Mouse (Mus musculus) G1E (cell line): ENCODE data around the gene Kcnk5.

Source experiments
- CTCF ChIP-seq: IDR thresholded peaks from 2 replicates; pipeline ENCODE4 v1.5.1; 2012; ENCODE audit warnings: low read depth, low read length, inconsistent platforms, mixed read lengths
- GATA1 ChIP-seq: IDR thresholded peaks from 2 replicates; pipeline ENCODE4 v1.6.1; 2012; ENCODE audit warnings: borderline replicate concordance, low read length, inconsistent platforms, mixed read lengths
- GATA2 ChIP-seq: IDR thresholded peaks from 2 replicates; pipeline ENCODE4 v1.6.1; 2012; ENCODE audit warnings: low read depth, low read length, inconsistent platforms, borderline replicate concordance
- POLR2AphosphoS5 ChIP-seq: IDR thresholded peaks from 2 replicates; pipeline ENCODE4 v1.6.1; 2012; ENCODE audit warnings: low read depth, low read length, inconsistent platforms; ENCODE audit not compliant: insufficient replicate concordance
- TAL1 ChIP-seq: conservative IDR thresholded peaks from 2 replicates; pipeline ENCODE4 v1.6.1; 2012; ENCODE audit warnings: low read depth, low read length, inconsistent platforms, mixed read lengths

- TF ChIP-seq CTCF (no peak), TAL1 (no peak), GATA1 (no peak), POLR2AphosphoS5 (no peak), GATA2 (no peak)
These were observed 3.8 kb upstream of the Kcnk5 start for GRCm38 (mm10) chr14:20185426-20185825.
